Mouse (Mus musculus): ENCODE data around the gene Kcnma1. TPM values are rescaled to one million over a fixed set of nuclear protein-coding genes. Genes with fewer than 3 reads are reported as not detected.
A peak's percentile ranks its signal among the peaks of the same experiment; 100 is the strongest.

Kcnma1 gene
- polyA plus RNA-seq, 2 experiments, result 5.4 to 8.5 TPM

- no peaks in the 10 kb centered on the region for H3K36me3 ChIP-seq (ENCODE audit: control insufficient read depth, insufficient read depth, low read length)
- no peak for DNase-seq (ENCODE audit: low spot score)
- H3K4me1 ChIP-seq (ENCODE audit: control insufficient read depth, insufficient read depth, low read length), result 0 out of 2 replicates have a peak, but pooled peaks cover 2% of the 10 kb centered on the region
- no peak overlapping the region for H3K27ac ChIP-seq (replicated peaks; ENCODE audit: low read depth, low read length)
- no peaks in the 10 kb centered on the region for H3K9me3 ChIP-seq (ENCODE audit: control insufficient read depth, low read length)
- TF ChIP-seq POLR2A (IDR thresholded peaks at IDR 0.05; ENCODE audit: borderline replicate concordance, extremely low read depth, insufficient read depth, insufficient read length), result no peak
- WGBS, result 72% methylated on average over 4 of the region's 4 CpGs
- H3K27me3 ChIP-seq (ENCODE audit: control insufficient read depth, insufficient read depth, low read length), result no peaks in the 10 kb centered on the region
- no peak overlapping the region for H3K9ac ChIP-seq (ENCODE audit: low read depth, low read length, severe bottlenecking)
- H3K4me3 ChIP-seq (replicated peaks; ENCODE audit: low read length), result no peak overlapping the region
- H3K4me2 ChIP-seq (replicated peaks; ENCODE audit: low read depth, low read length, severe bottlenecking), result no peak overlapping the region
- no peak for ATAC-seq (ENCODE audit: low FRiP score, low read depth)
Measured at GRCm38 (mm10) chr14:23886112-23886511, 128.2 kb downstream of the Kcnma1 start.

GRCm38 (mm10) chr14:23885539-23885938 is 128.8 kb downstream of the Kcnma1 start:
- H3K27ac ChIP-seq (replicated peaks; ENCODE audit: low read depth, low read length), result no peak overlapping the region
- WGBS, result 48% methylated on average over 6 of the region's 6 CpGs
- no peak for ATAC-seq (ENCODE audit: low FRiP score, low read depth)
- H3K4me2 ChIP-seq (replicated peaks; ENCODE audit: low read depth, low read length, severe bottlenecking), result no peak overlapping the region
- H3K36me3 ChIP-seq (ENCODE audit: control insufficient read depth, insufficient read depth, low read length), result no peaks in the 10 kb centered on the region
- no peak overlapping the region for H3K4me3 ChIP-seq (replicated peaks; ENCODE audit: low read length)
- 0 out of 2 replicates have a peak, but pooled peaks cover 2% of the 10 kb centered on the region for H3K4me1 ChIP-seq (ENCODE audit: control insufficient read depth, insufficient read depth, low read length)
- no peak for TF ChIP-seq POLR2A (IDR thresholded peaks at IDR 0.05; ENCODE audit: borderline replicate concordance, extremely low read depth, insufficient read depth, insufficient read length)
- H3K9ac ChIP-seq (ENCODE audit: low read depth, low read length, severe bottlenecking), result no peak overlapping the region
- no peaks in the 10 kb centered on the region for H3K9me3 ChIP-seq (ENCODE audit: control insufficient read depth, low read length)
- H3K27me3 ChIP-seq (ENCODE audit: control insufficient read depth, insufficient read depth, low read length), result no peaks in the 10 kb centered on the region
- DNase-seq (ENCODE audit: low spot score), result no peak

GRCm38 (mm10) chr14:23885071-23885470 is 129.2 kb downstream of the Kcnma1 start:
- Histone ChIP-seq H3K4me2 (replicated peaks; ENCODE audit: low read depth, low read length, severe bottlenecking) (no peak overlapping the region), H3K9ac (ENCODE audit: low read depth, low read length, severe bottlenecking) (no peak overlapping the region), H3K4me3 (replicated peaks; ENCODE audit: low read length) (no peak overlapping the region), H3K27ac (replicated peaks; ENCODE audit: low read depth, low read length) (no peak overlapping the region), H3K36me3 (ENCODE audit: control insufficient read depth, insufficient read depth, low read length) (no peaks in the 10 kb centered on the region), H3K4me1 (ENCODE audit: control insufficient read depth, insufficient read depth, low read length) (0 out of 2 replicates have a peak, but pooled peaks cover 2% of the 10 kb centered on the region), H3K27me3 (ENCODE audit: control insufficient read depth, insufficient read depth, low read length) (no peaks in the 10 kb centered on the region), H3K9me3 (ENCODE audit: control insufficient read depth, low read length) (no peaks in the 10 kb centered on the region)
- WGBS, result 92% methylated on average over 4 of the region's 4 CpGs
- TF ChIP-seq POLR2A (IDR thresholded peaks at IDR 0.05; ENCODE audit: borderline replicate concordance, extremely low read depth, insufficient read depth, insufficient read length), result no peak
- ATAC-seq (ENCODE audit: low FRiP score, low read depth) (no peak), DNase-seq (ENCODE audit: low spot score) (no peak)

GRCm38 (mm10) chr14:23882001-23882400 is 132.3 kb downstream of the Kcnma1 start:
- Histone ChIP-seq H3K27me3 (ENCODE audit: control insufficient read depth, insufficient read depth, low read length) (no peaks in the 10 kb centered on the region), H3K4me1 (ENCODE audit: control insufficient read depth, insufficient read depth, low read length) (0 out of 2 replicates have a peak, but pooled peaks cover 2% of the 10 kb centered on the region), H3K9ac (ENCODE audit: low read depth, low read length, severe bottlenecking) (no peak overlapping the region), H3K27ac (replicated peaks; ENCODE audit: low read depth, low read length) (no peak overlapping the region), H3K9me3 (ENCODE audit: control insufficient read depth, low read length) (no peaks in the 10 kb centered on the region), H3K36me3 (ENCODE audit: control insufficient read depth, insufficient read depth, low read length) (no peaks in the 10 kb centered on the region), H3K4me3 (replicated peaks; ENCODE audit: low read length) (no peak overlapping the region), H3K4me2 (replicated peaks; ENCODE audit: low read depth, low read length, severe bottlenecking) (no peak overlapping the region)
- TF ChIP-seq POLR2A (IDR thresholded peaks at IDR 0.05; ENCODE audit: borderline replicate concordance, extremely low read depth, insufficient read depth, insufficient read length), result no peak
- no peak for DNase-seq (ENCODE audit: low spot score)
- 43% methylated on average over 1 of the region's 1 CpGs for WGBS
- ATAC-seq (ENCODE audit: low FRiP score, low read depth), result no peak

- no peak for DNase-seq (ENCODE audit: low spot score)
- ATAC-seq (ENCODE audit: low FRiP score, low read depth), result no peak
- no peaks in the 10 kb centered on the region for H3K27me3 ChIP-seq (ENCODE audit: control insufficient read depth, insufficient read depth, low read length)
- no peak for TF ChIP-seq POLR2A (IDR thresholded peaks at IDR 0.05; ENCODE audit: borderline replicate concordance, extremely low read depth, insufficient read depth, insufficient read length)
- H3K36me3 ChIP-seq (ENCODE audit: control insufficient read depth, insufficient read depth, low read length), result no peaks in the 10 kb centered on the region
- WGBS, result 88% methylated on average over 3 of the region's 3 CpGs
- H3K9ac ChIP-seq (ENCODE audit: low read depth, low read length, severe bottlenecking), result no peak overlapping the region
- H3K4me3 ChIP-seq (replicated peaks; ENCODE audit: low read length), result no peak overlapping the region
- 0 out of 2 replicates have a peak, but pooled peaks cover 2% of the 10 kb centered on the region for H3K4me1 ChIP-seq (ENCODE audit: control insufficient read depth, insufficient read depth, low read length)
- no peaks in the 10 kb centered on the region for H3K9me3 ChIP-seq (ENCODE audit: control insufficient read depth, low read length)
- H3K4me2 ChIP-seq (replicated peaks; ENCODE audit: low read depth, low read length, severe bottlenecking), result no peak overlapping the region
- no peak overlapping the region for H3K27ac ChIP-seq (replicated peaks; ENCODE audit: low read depth, low read length)
Measured at GRCm38 (mm10) chr14:23879331-23879730, 135.0 kb downstream of the Kcnma1 start.

- H3K36me3 ChIP-seq (ENCODE audit: control insufficient read depth, insufficient read depth, low read length), result no peaks in the 10 kb centered on the region
- ATAC-seq (ENCODE audit: low FRiP score, low read depth), result 0 out of 2 replicates have a peak, but pooled peaks have one; percentile 30
- H3K4me2 ChIP-seq (replicated peaks; ENCODE audit: low read depth, low read length, severe bottlenecking), result no peak overlapping the region
- no peak overlapping the region for H3K9ac ChIP-seq (ENCODE audit: low read depth, low read length, severe bottlenecking)
- H3K27ac ChIP-seq (replicated peaks; ENCODE audit: low read depth, low read length), result no peak overlapping the region
- H3K27me3 ChIP-seq (ENCODE audit: control insufficient read depth, insufficient read depth, low read length), result no peaks in the 10 kb centered on the region
- H3K9me3 ChIP-seq (ENCODE audit: control insufficient read depth, low read length), result no peaks in the 10 kb centered on the region
- 68% methylated on average over 5 of the region's 5 CpGs for whole genome bisulfite sequencing
- TF ChIP-seq POLR2A (IDR thresholded peaks at IDR 0.05; ENCODE audit: borderline replicate concordance, extremely low read depth, insufficient read depth, insufficient read length), result no peak
- no peaks in the 10 kb centered on the region for H3K4me1 ChIP-seq (ENCODE audit: control insufficient read depth, insufficient read depth, low read length)
- no peak overlapping the region for H3K4me3 ChIP-seq (replicated peaks; ENCODE audit: low read length)
- no peak for DNase-seq (ENCODE audit: low spot score)
Measured at GRCm38 (mm10) chr14:23877561-23877960, 136.7 kb downstream of the Kcnma1 start.

All from limb, embryonic 14.5 days (tissue).